Mouse (Mus musculus) liver, embryonic 14 days (tissue): ENCODE measurements around the gene Ifi44. TPM values are rescaled to one million over a fixed set of nuclear protein-coding genes. Genes with fewer than 3 reads are reported as not detected.

Source experiments
- polyA plus RNA-seq: library from polyadenylated mRNA; depleted of rRNA; stranded (reverse); fragments of >200 nt; gene quantifications from 2 replicates; pipeline ENCODE4 v1.2.3, GENCODE M21; 2012; rRNA removed

Gene Ifi44
- 0.15 and 0.44 TPM in 2 replicates for polyA plus RNA-seq

GRCm38 (mm10) chr3:151749737-151750136 is at the start of gene Ifi44:
TSS of gene Ifi44 (minus strand) at chr3:151749960.

Other genes with a start within 250 kb of the Ifi44 start
- gene Ifi44l, start 12.9 kb upstream of the Ifi44 start, polyA plus RNA-seq, result not detected in 2 replicates
- under 0.01 and 0.02 TPM in 2 replicates for gene Ptgfr, start 87.7 kb upstream of the Ifi44 start, polyA plus RNA-seq